Mouse (Mus musculus): ENCODE data around the gene Carm1.

DNA sequence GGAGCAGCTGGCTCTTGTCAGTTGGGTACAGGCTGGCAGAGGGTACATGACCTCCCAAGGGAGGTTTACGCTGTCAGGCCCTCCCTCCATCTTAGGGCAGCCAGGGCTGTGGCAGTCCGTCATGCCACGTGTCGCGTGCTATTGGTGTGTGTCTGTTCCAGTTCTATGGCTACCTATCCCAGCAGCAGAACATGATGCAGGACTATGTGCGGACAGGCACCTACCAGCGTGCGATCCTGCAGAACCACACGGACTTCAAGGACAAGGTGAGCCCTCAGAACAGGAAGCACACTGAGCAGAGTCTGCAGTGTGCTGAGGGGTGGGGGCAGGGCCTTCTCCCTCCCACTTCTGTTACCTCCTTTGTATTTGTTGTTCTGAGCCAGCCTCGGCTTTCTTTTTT, 28.6 kb downstream of the Carm1 start:
- TF ChIP-seq CTCF (IDR thresholded peaks at IDR 0.05) (no peak), EP300 (IDR thresholded peaks at IDR 0.05) (no peak)
